11 mouse cellular contexts compared by ENCODE assay signal in the genomic region with DNA sequence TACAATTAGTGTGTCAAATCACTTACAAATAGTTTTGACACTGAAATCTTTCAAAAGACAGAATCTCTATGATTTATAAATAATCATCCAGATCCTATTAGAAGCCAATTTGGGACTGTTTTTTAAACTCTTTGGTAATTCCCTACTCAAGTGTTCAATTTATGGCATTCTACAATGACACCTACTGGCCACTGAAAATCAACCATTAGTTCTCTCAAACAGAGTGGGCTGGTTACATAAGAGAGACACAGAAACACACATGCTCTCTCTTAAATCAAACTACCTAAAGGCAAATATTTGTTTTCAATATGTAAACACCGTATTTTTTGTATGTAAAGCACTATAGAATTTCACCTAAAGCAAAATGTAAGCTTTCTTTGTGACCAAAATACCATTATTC. TPM values are rescaled to one million over a fixed set of nuclear protein-coding genes. Genes with fewer than 3 reads are reported as not detected.
DNase-seq lines count a peak whose midpoint lies in the region; ATAC-seq and TF ChIP-seq lines count a peak whose summit lies in the region.
"Had no signal": no experiment of that assay in that cellular context is flagged by ENCODE, and none has a peak within 500 bp of the region (broad histone marks: within the 10 kb centered on the region; RNA-seq: fewer than 3 reads in every experiment).

No protein-coding gene starts in this region.

- H3K9me3 ChIP-seq in liver, embryonic 11.5 days (ENCODE audit: control insufficient read depth, low read length) = no peaks in the 10 kb centered on the region
- no peaks in the 10 kb centered on the region for H3K9me3 ChIP-seq in CH12.LX (replicated peaks; ENCODE audit: low read length)
- H3K9me3 ChIP-seq: hindbrain, embryonic 12.5 days; limb, embryonic 10.5 days had no signal

- ATAC-seq in liver, embryonic 11.5 days (replicated peaks; ENCODE audit: low FRiP score) = no peak

- H3K27ac ChIP-seq in gastrocnemius, adult 2 months = peak overlapping the region; percentile 25
- no peak overlapping the region for H3K27ac ChIP-seq in liver, adult 2 months (replicated peaks; ENCODE audit: insufficient read depth, low read depth, low read length)
- no peak overlapping the region for H3K27ac ChIP-seq in liver, embryonic 11.5 days (ENCODE audit: low read depth, low read length)
- no peak overlapping the region for H3K27ac ChIP-seq in CH12.LX (ENCODE audit: insufficient read depth, low read depth)
- H3K27ac ChIP-seq: hindbrain, embryonic 12.5 days; limb, embryonic 10.5 days had no signal

- dilution Hi-C loops in CH12.LX (cut with MboI; ENCODE audit: extremely low pct_ligation_motif_present, extremely low pct_unique_long_range_greater_than_20kb, low sequenced_read_pairs) = no loop called here

- DNase-seq in gastrocnemius, adult 2 months = no peak
- DNase-seq in gastrocnemius, adult 8-10 months (ENCODE audit: low spot score in 2 of 2) = no peak
- peak; percentile 64 for DNase-seq in liver, adult 2 months (ENCODE audit: extremely low read depth, low read depth, low spot score)
- DNase-seq in liver, embryonic 11.5 days (ENCODE audit: low spot score) = no peak
- DNase-seq in CH12.LX (ENCODE audit: extremely low read depth) = peak; percentile 17
- DNase-seq in brain, embryonic 14.5 days (ENCODE audit: low read depth) = peak; percentile 39
- no peak for DNase-seq in spleen, postnatal 4 days (ENCODE audit: low spot score in 2 of 2)
- DNase-seq in urinary bladder, postnatal 36 days (ENCODE audit: low spot score in 2 of 2) = no peak
- DNase-seq: heart, adult 11 months had no signal

- H3K9ac ChIP-seq in liver, adult 2 months (ENCODE audit: low read depth, low read length) = no peak overlapping the region
- H3K9ac ChIP-seq in liver, embryonic 11.5 days (ENCODE audit: low read depth, low read length) = no peak overlapping the region
- H3K9ac ChIP-seq in CH12.LX (ENCODE audit: insufficient read depth, low read depth) = no peak overlapping the region
- H3K9ac ChIP-seq: hindbrain, embryonic 12.5 days had no signal

- 20% methylated on average over 1 of the region's 1 CpGs for WGBS in liver, adult 2 months
- 67% methylated on average over 1 of the region's 1 CpGs for WGBS in liver, embryonic 11.5 days

- peak; percentile 25 for TF ChIP-seq RAD21 in CH12.LX (IDR thresholded peaks at IDR 0.05; ENCODE audit: low read depth, low read length)

- H3K4me1 ChIP-seq in liver, adult 2 months (ENCODE audit: control insufficient read depth, insufficient read depth, low read length) = peaks cover 3% of the 10 kb centered on the region
- no peaks in the 10 kb centered on the region; the same call in 1 of the 2 replicates for H3K4me1 ChIP-seq in liver, embryonic 11.5 days (replicated peaks; ENCODE audit: control insufficient read depth, insufficient read depth, low read length)
- peaks cover 0 to 14% of the 10 kb centered on the region in 2 experiments; a peak in 2 of 4 replicates for H3K4me1 ChIP-seq in CH12.LX (ENCODE audit: control insufficient read depth in 1 of 2, insufficient read depth in 2 of 2)

- in situ Hi-C loops in CH12.LX (cut with MboI; ENCODE audit: low pct_ligation_motif_present, low pct_unique_long_range_greater_than_20kb, low sequenced_read_pairs) = no loop called here

- no peak for TF ChIP-seq POLR2A in liver, adult 2 months (IDR thresholded peaks at IDR 0.05; ENCODE audit: extremely low read depth, insufficient read depth, low read length)
- no peak for TF ChIP-seq POLR2A in CH12.LX (IDR thresholded peaks at IDR 0.05; ENCODE audit: low read depth, low read length)
- TF ChIP-seq POLR2A in brain, embryonic 14.5 days (IDR thresholded peaks at IDR 0.05; ENCODE audit: borderline replicate concordance, extremely low read depth, insufficient read depth, insufficient read length, poor library complexity, severe bottlenecking) = no peak

- no peaks in the 10 kb centered on the region for H3K36me3 ChIP-seq in liver, adult 2 months (ENCODE audit: control insufficient read depth, insufficient read depth, low read length)
- H3K36me3 ChIP-seq in liver, embryonic 11.5 days (ENCODE audit: control insufficient read depth, insufficient read depth, low read length) = no peaks in the 10 kb centered on the region
- H3K36me3 ChIP-seq in CH12.LX (replicated peaks in 1 of 2; ENCODE audit: control insufficient read depth in 1 of 2, insufficient read depth in 1 of 2, low read length in 1 of 2) = peaks cover 0 to 3% of the 10 kb centered on the region in 2 experiments
- H3K36me3 ChIP-seq: hindbrain, embryonic 12.5 days; limb, embryonic 10.5 days had no signal

- no peaks in the 10 kb centered on the region for H3K27me3 ChIP-seq in liver, adult 2 months (ENCODE audit: control insufficient read depth, insufficient read depth, low read length)
- no peaks in the 10 kb centered on the region for H3K27me3 ChIP-seq in liver, embryonic 11.5 days (replicated peaks; ENCODE audit: control insufficient read depth, insufficient read depth, low read length)
- no peaks in the 10 kb centered on the region for H3K27me3 ChIP-seq in CH12.LX (replicated peaks)
- H3K27me3 ChIP-seq: hindbrain, embryonic 12.5 days had no signal

- no peak overlapping the region; the same call in 1 of the 2 replicates for H3K4me3 ChIP-seq in gastrocnemius, adult 2 months
- no peak overlapping the region for H3K4me3 ChIP-seq in liver, adult 2 months (ENCODE audit: insufficient read depth, low read depth, low read length)
- H3K4me3 ChIP-seq in liver, embryonic 11.5 days (ENCODE audit: low read depth, low read length) = no peak overlapping the region
- H3K4me3 ChIP-seq in CH12.LX (replicated peaks in 1 of 3; ENCODE audit: low read depth in 2 of 3, low read length in 2 of 3, poor library complexity in 1 of 3) = no peak overlapping the region
- H3K4me3 ChIP-seq: hindbrain, embryonic 12.5 days had no signal

- H3K4me2 ChIP-seq in liver, embryonic 11.5 days = no peak overlapping the region
- H3K4me2 ChIP-seq in CH12.LX (ENCODE audit: insufficient read depth, low read depth, poor library complexity, severe bottlenecking) = no peak overlapping the region

- no peak for TF ChIP-seq EP300 in CH12.LX (IDR thresholded peaks at IDR 0.05; ENCODE audit: low read length)

- peaks cover 11% of the 10 kb centered on the region; the same call in 1 of the 2 replicates for H3K79me2 ChIP-seq in liver, adult 2 months (ENCODE audit: control insufficient read depth, insufficient read depth, low read length)
- peaks cover 23% of the 10 kb centered on the region for H3K79me2 ChIP-seq in CH12.LX (replicated peaks; ENCODE audit: control insufficient read depth, extremely low read depth, insufficient read depth, poor library complexity, severe bottlenecking)

- TF ChIP-seq CTCF in gastrocnemius, adult 2 months (IDR thresholded peaks at IDR 0.05) = peak; percentile 42
- 0 out of 2 replicates have a peak, but pooled peaks have one; percentile 17 for TF ChIP-seq CTCF in liver, adult 2 months (IDR thresholded peaks at IDR 0.05; ENCODE audit: low read depth, low read length)
- TF ChIP-seq CTCF in CH12.LX (conservative IDR thresholded peaks at IDR 0.05 in 1 of 2, IDR thresholded peaks at IDR 0.05 in 1 of 2; ENCODE audit: low read depth in 2 of 2, low read length in 2 of 2) = peak in 1 of 2 experiments; percentile 47; a peak in 2 of 4 replicates
- no peak for TF ChIP-seq CTCF in brain, embryonic 14.5 days (IDR thresholded peaks at IDR 0.05; ENCODE audit: borderline replicate concordance, extremely low read depth, insufficient read depth, insufficient read length)

- intact Hi-C loops in gastrocnemius, adult 2 months (cut with DNase I) = no loop called here

TF ChIP-seq in CH12.LX, 34 proteins besides CTCF, POLR2A, EP300 and RAD21:
- TF ChIP-seq RCOR1 (conservative IDR thresholded peaks at IDR 0.05; ENCODE audit: low read depth, low read length) (no peak), NELFE (IDR thresholded peaks at IDR 0.05; ENCODE audit: low read depth, low read length) (no peak), JUN (IDR thresholded peaks at IDR 0.05; ENCODE audit: insufficient read depth, low read depth, low read length) (no peak), TBP (conservative IDR thresholded peaks at IDR 0.05; ENCODE audit: low read depth, low read length) (no peak), ZC3H11A (IDR thresholded peaks at IDR 0.05; ENCODE audit: low read depth, low read length) (no peak), USF1 (IDR thresholded peaks at IDR 0.05; ENCODE audit: low read depth, low read length) (no peak), ETS1 (conservative IDR thresholded peaks at IDR 0.05; ENCODE audit: low read depth, low read length) (no peak), ZNF384 (IDR thresholded peaks at IDR 0.05; ENCODE audit: low read depth, low read length) (no peak)
TF ChIP-seq in CH12.LX: peak in this region for 0.

RNA-seq across cellular contexts. Expression of gene Fam126b, which starts 1.9 kb away (rescaled TPM):
- 10 to 100 TPM in 1 of 2 experiments, 1 to 10 TPM in 1; 7.8 to 14.2 TPM for total RNA-seq in gastrocnemius, adult 2 months (2021)
- 10 to 100 TPM in 2 of 4 experiments, 1 to 10 TPM in 2; 6.9 to 11.5 (median 8.8) TPM for total RNA-seq in gastrocnemius, adult 8-10 months (2022)
- total RNA-seq in liver, adult 2 months (2014; rRNA removed) = 22.6 and 33.0 TPM in 2 replicates
- polyA plus RNA-seq in liver, adult 2 months (2012; rRNA removed) = 1.8 and 2.3 TPM in 2 replicates
- polyA plus RNA-seq in liver, embryonic 11.5 days (2014; fragmentation: Nextera tagmentation; extraction: Ambion mirVana) = 6.5 and 7.3 TPM in 2 replicates
- total RNA-seq in CH12.LX (2012; rRNA removed) (3.6 and 4.7 TPM in 2 replicates), CH12.LX (2014; rRNA removed) (5.5 and 6.2 TPM in 2 replicates)
- polyA plus RNA-seq in CH12.LX (2012; ENCODE audit: insufficient read length, low read depth) = 4.4 and 4.6 TPM in 2 replicates
- polyA plus RNA-seq in brain, embryonic 14.5 days (2012; rRNA removed) = 4.7 and 6.0 TPM in 2 replicates

RNA-seq across cellular contexts. Expression of gene Ndufb3, which starts 1.9 kb away (rescaled TPM):
- total RNA-seq in gastrocnemius, adult 2 months (2021) = 100 to 1,000 TPM; 137 to 239 TPM
- 100 to 1,000 TPM; 138 to 174 (median 156) TPM for total RNA-seq in gastrocnemius, adult 8-10 months (2022)
- 116 and 196 TPM in 2 replicates for total RNA-seq in liver, adult 2 months (2014; rRNA removed)
- polyA plus RNA-seq in liver, adult 2 months (2012; rRNA removed) = 48.0 and 52.4 TPM in 2 replicates
- polyA plus RNA-seq in liver, embryonic 11.5 days (2014; fragmentation: Nextera tagmentation; extraction: Ambion mirVana) = 172 and 182 TPM in 2 replicates
- total RNA-seq in CH12.LX (2012; rRNA removed) (139 and 145 TPM in 2 replicates), CH12.LX (2014; rRNA removed) (184 and 210 TPM in 2 replicates)
- 62.9 and 89.6 TPM in 2 replicates for polyA plus RNA-seq in CH12.LX (2012; ENCODE audit: insufficient read length, low read depth)
- polyA plus RNA-seq in brain, embryonic 14.5 days (2012; rRNA removed) = 116 and 141 TPM in 2 replicates

Comparison
In these comparisons a context has a peak if more than half of its experiments do, and no peak if none do; other contexts are left out.
1. DNase-seq: peak in liver, adult 2 months (single experiment), CH12.LX (single experiment) and brain, embryonic 14.5 days (single experiment); none in gastrocnemius, adult 2 months (single experiment), gastrocnemius, adult 8-10 months (0 of 2), liver, embryonic 11.5 days (single experiment), spleen, postnatal 4 days (0 of 2) and urinary bladder, postnatal 36 days (0 of 2).